9 mouse cellular contexts compared by ENCODE assay signal in the genomic region with DNA sequence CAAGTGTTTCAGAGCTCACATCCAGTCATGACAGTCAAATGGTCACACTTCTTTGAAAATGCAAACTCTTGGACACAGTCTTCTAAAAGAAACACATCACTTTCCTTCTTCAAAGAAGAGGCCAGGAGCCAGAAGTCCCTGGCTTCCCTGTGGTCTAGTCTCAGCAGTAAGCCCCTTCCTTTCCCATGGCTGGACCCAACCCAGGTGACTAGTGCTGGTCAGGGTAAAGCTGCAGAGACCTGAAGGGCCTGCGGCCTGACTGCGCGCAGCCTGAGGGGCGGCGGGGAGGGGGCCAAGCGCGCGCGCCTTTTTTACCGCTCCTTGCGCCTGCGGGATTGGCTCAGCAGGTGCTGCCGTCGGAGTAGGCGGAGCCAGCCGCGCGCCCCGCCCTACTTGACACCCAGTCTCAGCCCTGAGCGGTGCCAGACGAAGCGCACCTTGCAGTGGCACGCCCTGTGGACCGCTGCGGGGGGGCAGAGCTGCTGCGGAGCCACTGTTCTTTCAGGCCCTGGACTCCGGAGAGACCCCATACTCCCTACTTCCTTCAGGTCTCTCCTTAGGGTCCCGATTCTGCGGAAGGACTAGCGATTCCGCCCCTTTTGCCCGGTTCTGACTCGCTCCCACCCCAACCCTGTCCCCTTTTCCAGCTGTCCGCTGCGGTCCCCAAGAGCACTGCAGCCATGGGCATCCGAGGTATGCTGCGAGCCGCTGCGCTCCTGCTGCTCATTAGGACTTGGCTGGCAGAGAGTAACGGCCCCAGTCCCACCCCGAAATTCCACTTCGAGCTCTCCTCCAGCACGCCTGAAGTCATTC. TPM values are rescaled to one million over a fixed set of nuclear protein-coding genes. Genes with fewer than 3 reads are reported as not detected.
DNase-seq lines count a peak whose midpoint lies in the region; ATAC-seq and TF ChIP-seq lines count a peak whose summit lies in the region.
"Had no signal": no experiment of that assay in that cellular context is flagged by ENCODE, and none has a peak within 500 bp of the region (broad histone marks: within the 10 kb centered on the region; RNA-seq: fewer than 3 reads in every experiment).

A gene (plus strand): TSS at position 403 of the 813 bp plus-strand sequence.

- H3K4me1 ChIP-seq in stomach, postnatal 0 days (replicated peaks; ENCODE audit: control insufficient read depth, insufficient read depth): no peaks in the 10 kb centered on the region

- no peak within 1 kb of the TSS for H3K9ac ChIP-seq in stomach, postnatal 0 days (ENCODE audit: low read length)

- H3K36me3 ChIP-seq in stomach, postnatal 0 days (ENCODE audit: control insufficient read depth, insufficient read depth, low read length): no peaks in the 10 kb centered on the region

- 12% methylated on average over 39 of the region's 43 CpGs for WGBS in stomach, postnatal 0 days

- ATAC-seq in granulocyte monocyte progenitor cell, adult 5-6 weeks (replicated peaks; ENCODE audit: poor library complexity, severe bottlenecking): peak; percentile 56
- peak; percentile 61 for ATAC-seq in megakaryocyte progenitor cell, adult 5-6 weeks (replicated peaks; ENCODE audit: poor library complexity)
- peak; percentile 76 for ATAC-seq in stomach, postnatal 0 days (ENCODE audit: low FRiP score, low TSS enrichment)
- ATAC-seq: Patski had no signal

- peak within 1 kb of the TSS; percentile 49 for H3K4me2 ChIP-seq in stomach, postnatal 0 days (replicated peaks; ENCODE audit: low read depth)

- no peak for TF ChIP-seq CTCF in stomach, postnatal 0 days (IDR thresholded peaks at IDR 0.05; ENCODE audit: low read depth)

- no peak within 1 kb of the TSS for H3K27ac ChIP-seq in stomach, postnatal 0 days (replicated peaks)

- DNase-seq in gastrocnemius, postnatal 10 days: peak; percentile 19
- DNase-seq in gastrocnemius, adult 18-20 months (ENCODE audit: low spot score): no peak
- peak; percentile 12 for DNase-seq in brain, adult 2 months (ENCODE audit: low read depth, low spot score)
- DNase-seq in kidney, postnatal 25 days: peak; percentile 32 to 63
- DNase-seq in stomach, postnatal 0 days (ENCODE audit: low spot score): peak; percentile 58
- no peak for DNase-seq in MN1 (ENCODE audit: low spot score)

- TF ChIP-seq EP300 in stomach, postnatal 0 days (optimal IDR thresholded peaks at IDR 0.05): no peak

- H3K9me3 ChIP-seq in stomach, postnatal 0 days (ENCODE audit: control insufficient read depth, low read length): no peaks in the 10 kb centered on the region

- H3K4me3 ChIP-seq in stomach, postnatal 0 days (ENCODE audit: low read depth, low read length): peak within 1 kb of the TSS; percentile 17; the same call in 1 of the 2 replicates

- H3K27me3 ChIP-seq in stomach, postnatal 0 days (ENCODE audit: control insufficient read depth, insufficient read depth, low read length): no peaks in the 10 kb centered on the region

RNA-seq across cellular contexts. Expression of the gene that starts here (rescaled TPM):
- total RNA-seq in gastrocnemius, postnatal 10 days (2021): under 1 TPM in 1 of 2 experiments, not detected in 1; 0.12 TPM
- not detected for total RNA-seq in gastrocnemius, adult 18-20 months (2021)
- not detected in 2 replicates for total RNA-seq in granulocyte monocyte progenitor cell, adult 5-6 weeks (2014; fragmentation: Nextera tagmentation)
- total RNA-seq in granulocyte monocyte progenitor cell, adult 5-6 weeks (2017): not detected in 2 replicates
- total RNA-seq in megakaryocyte progenitor cell, adult 5-6 weeks (2015): not detected in 2 replicates
- not detected in 2 replicates for total RNA-seq in megakaryocyte progenitor cell, adult 5-6 weeks (2017)
- polyA plus RNA-seq in stomach, postnatal 0 days (2015; fragmentation: Nextera tagmentation; extraction: Ambion mirVana): 0.10 TPM in 2 replicates
- polyA plus RNA-seq: Patski had no signal

Comparison
In these comparisons a context has a peak if more than half of its experiments do, and no peak if none do; other contexts are left out.
1. Peak in DNase-seq in gastrocnemius, postnatal 10 days; RNA of the gene not detected or under 1 TPM.
2. Peak in ATAC-seq in granulocyte monocyte progenitor cell, adult 5-6 weeks; RNA of the gene not detected or under 1 TPM.
3. Peak in ATAC-seq in megakaryocyte progenitor cell, adult 5-6 weeks; RNA of the gene not detected or under 1 TPM.
4. Peak in DNase-seq, ATAC-seq, H3K4me3 ChIP-seq and H3K4me2 ChIP-seq in stomach, postnatal 0 days; RNA of the gene not detected or under 1 TPM.
5. DNase-seq: peak in brain, adult 2 months (single experiment) and kidney, postnatal 25 days (2 of 2); none in gastrocnemius, adult 18-20 months (single experiment) and MN1 (single experiment).
6. Peak in every context shown above with its lines, with median percentiles within 50 percentile points of each other: ATAC-seq.